Mouse (Mus musculus) embryonic fibroblast, embryonic 13.5 days (primary cell): ENCODE results near the gene St6galnac4. TPM values are rescaled to one million over a fixed set of nuclear protein-coding genes. Genes with fewer than 3 reads are reported as not detected.

Source experiments
- H3K27ac ChIP-seq: 2 replicates; pipeline ENCODE4 v1.5.1; 2012; ENCODE audit warnings: low read length, control low read depth, inconsistent platforms; ENCODE audit not compliant: insufficient read depth
- H3K4me1 ChIP-seq: 2 replicates; pipeline ENCODE4 v1.6.1; 2011; ENCODE audit warnings: low read length; ENCODE audit not compliant: control insufficient read depth, insufficient read depth
- H3K4me3 ChIP-seq: 2 replicates; pipeline ENCODE4 v1.5.1; 2011; ENCODE audit warnings: mild to moderate bottlenecking, control low read depth, low read length; ENCODE audit not compliant: insufficient read depth
- CTCF ChIP-seq: IDR thresholded peaks from 2 replicates; pipeline ENCODE4 v1.5.1; 2011; ENCODE audit warnings: mild to moderate bottlenecking, control low read depth, low read length, moderate library complexity, borderline replicate concordance; ENCODE audit not compliant: insufficient read depth
- POLR2A ChIP-seq: IDR thresholded peaks from 2 replicates; pipeline ENCODE4 v1.6.1; 2011; ENCODE audit warnings: low read depth, mild to moderate bottlenecking, control low read depth, low read length, moderate library complexity
- polyA plus RNA-seq: library from polyadenylated mRNA; stranded (reverse); fragments of >200 nt; gene quantifications from 2 replicates; pipeline ENCODE4 v1.2.4, GENCODE M21; 2011; ENCODE audit warnings: low read depth; ENCODE audit not compliant: missing spikeins, insufficient read length

Gene St6galnac4
- polyA plus RNA-seq, 1 experiment = 20.4 TPM

DNA sequence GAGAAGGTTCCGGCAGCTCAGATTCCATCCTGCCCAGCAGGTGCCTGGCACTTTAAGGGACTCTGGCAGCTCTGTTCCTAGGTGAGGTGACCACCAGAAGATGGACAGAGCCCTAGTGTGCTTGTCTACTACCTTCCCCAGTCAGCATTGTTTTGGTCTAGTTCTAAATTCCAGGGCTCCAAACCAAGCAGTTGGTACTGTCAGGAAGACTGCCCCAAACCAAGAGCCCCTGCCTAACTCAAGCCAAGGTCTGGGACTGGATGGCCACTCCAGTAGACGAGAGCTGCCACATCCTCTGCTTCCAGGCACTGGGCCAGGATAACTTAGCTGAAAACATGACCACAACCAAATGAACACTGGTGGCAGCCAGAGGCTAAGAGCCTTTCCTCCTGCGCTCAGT, 18.0 kb upstream of the St6galnac4 start:
- TF ChIP-seq CTCF (no peak), POLR2A (no peak)
- H3K4me3 ChIP-seq = no peak overlapping the region
- H3K27ac ChIP-seq = no peak overlapping the region
- H3K4me1 ChIP-seq = no peaks in the 10 kb centered on the region

DNA sequence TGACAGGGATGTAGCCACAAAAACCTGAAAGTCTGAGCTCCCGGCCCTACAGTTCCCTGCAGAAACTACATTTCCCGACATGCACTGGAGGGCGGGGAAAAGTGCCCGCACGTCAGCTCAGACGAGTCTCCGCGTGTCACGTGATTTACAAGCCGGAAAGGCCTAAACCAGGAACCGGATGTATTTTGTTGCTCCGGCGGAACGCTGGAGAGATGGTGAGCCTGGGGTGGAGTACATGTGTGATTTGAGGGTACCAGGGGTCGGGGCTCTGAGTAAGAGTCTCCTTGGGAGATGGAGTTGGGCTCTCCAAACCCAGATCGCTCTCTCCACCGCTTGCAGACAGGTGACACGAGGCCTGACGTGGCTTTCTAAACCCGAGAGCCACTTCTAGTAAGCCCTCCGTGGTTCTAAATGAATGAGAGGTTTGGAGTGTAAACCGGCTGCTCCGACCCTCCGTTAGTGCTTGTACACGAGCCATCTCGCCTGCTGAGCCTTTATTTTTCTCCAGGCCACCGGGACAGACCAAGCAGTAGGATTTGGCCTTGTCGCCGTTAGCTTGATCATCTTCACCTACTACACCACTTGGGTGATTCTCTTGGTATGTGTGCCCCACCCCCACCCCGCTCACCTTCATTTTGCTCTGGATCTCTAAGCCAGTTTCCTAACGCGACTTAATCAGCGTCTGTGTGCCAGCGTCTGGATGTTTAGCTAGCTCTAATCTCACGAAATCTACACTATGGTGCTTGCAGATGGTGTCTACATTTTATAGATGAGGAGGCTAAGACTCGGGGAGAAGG, 16.0 kb upstream of the St6galnac4 start, which contains the start of gene Dpm2:
Dpm2 (plus strand) TSS at position 161 of the 797 bp plus-strand sequence.
- TF ChIP-seq CTCF = no peak
- peak; percentile 97 for TF ChIP-seq POLR2A
- H3K4me1 ChIP-seq = no peaks in the 10 kb centered on the region
- no peak within 1 kb of the TSS; the same call in 1 of the 2 replicates for H3K27ac ChIP-seq
- H3K4me3 ChIP-seq = peak within 1 kb of the TSS; percentile 88

DNA sequence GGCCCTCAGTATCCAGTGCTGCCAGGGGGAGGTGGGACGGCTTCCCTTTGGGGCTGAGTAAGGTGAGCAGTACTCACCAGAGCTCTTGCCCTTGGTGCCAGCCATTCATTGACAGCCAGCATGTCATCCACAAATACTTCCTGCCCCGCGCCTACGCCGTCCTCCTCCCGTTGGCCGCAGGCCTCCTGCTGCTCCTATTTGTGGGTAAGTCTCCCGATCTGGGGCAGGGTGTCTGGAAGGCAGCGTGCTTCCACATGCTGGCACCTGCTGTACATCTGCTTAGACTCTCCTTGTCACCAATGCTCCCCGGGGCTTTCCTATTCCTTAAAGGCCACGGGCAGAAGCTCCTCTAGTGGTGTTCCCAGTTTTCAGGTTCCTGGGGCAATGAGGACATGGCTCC, 14.7 kb upstream of the St6galnac4 start:
- H3K4me1 ChIP-seq = no peaks in the 10 kb centered on the region
- TF ChIP-seq POLR2A (no peak), CTCF (no peak)
- no peak overlapping the region for H3K4me3 ChIP-seq

DNA sequence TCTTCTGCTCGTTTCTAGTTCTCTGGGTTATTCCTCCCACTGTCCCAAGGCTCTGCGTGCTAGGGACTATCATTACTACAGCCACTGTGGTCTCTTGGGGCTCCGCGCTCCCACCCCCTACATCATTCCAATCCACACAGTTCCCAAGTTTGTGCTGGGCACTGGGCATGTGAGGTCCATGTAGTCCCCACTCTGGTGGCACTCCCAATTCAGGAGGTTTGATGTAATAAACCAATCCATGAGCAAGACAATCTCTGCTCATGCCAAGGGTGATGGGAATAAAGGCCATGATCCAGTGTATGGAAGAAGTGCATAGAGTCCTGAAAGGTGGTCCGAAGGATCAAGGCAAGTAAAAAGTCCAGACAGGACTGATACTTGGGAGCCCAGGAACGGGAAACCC, 12.4 kb upstream of the St6galnac4 start, which contains the start of gene Pip5kl1:
Pip5kl1 (plus strand) TSS at position 301 of the 400 bp plus-strand sequence.
- Histone ChIP-seq H3K27ac (no peak within 1 kb of the TSS), H3K4me3 (peak within 1 kb of the TSS; percentile 30), H3K4me1 (no peaks in the 10 kb centered on the region)
- TF ChIP-seq POLR2A (no peak; the same call in 1 of the 2 replicates), CTCF (no peak)

More for the DNA sequence above, 14.7 kb upstream of the St6galnac4 start:
- H3K27ac ChIP-seq = no peak overlapping the region

DNA sequence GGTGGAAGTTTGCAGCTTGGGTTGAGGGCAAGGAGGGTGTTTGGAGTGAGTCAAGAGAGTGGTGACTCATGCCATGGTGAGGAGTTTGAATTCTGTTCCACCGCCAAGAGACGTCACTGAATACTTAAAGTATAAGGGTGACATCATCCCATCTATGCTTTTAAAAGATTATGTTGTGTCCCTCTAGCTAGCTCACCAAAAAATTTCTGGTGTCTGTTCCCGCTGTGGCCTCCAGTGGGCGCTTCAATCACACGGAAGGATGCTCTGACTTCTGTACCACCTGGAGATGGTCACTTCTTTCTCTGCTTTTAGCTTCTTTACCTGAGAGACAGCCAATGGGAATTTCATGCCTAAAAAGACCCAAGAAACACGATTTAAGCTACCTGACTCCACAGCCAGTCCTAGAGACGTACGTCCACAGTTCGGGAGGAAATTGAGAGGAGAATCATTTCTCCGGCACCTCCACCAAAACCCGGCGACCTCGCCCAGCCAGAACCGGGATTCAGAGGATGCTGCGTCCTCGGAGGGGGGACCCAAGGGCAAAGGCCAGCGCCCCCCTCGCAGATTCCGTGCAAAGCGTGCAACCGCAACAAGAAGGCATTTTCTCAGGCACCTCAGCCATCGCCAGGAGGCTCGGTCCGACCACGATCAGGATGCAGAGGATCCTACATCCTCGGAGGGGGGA, 11.9 kb upstream of the St6galnac4 start:
- TF ChIP-seq POLR2A (no peak; the same call in 1 of the 2 replicates), CTCF (0 out of 2 replicates have a peak, but pooled peaks have one; percentile 23)
- Histone ChIP-seq H3K4me1 (no peaks in the 10 kb centered on the region), H3K4me3 (peak overlapping the region; percentile 30), H3K27ac (no peak overlapping the region)

DNA sequence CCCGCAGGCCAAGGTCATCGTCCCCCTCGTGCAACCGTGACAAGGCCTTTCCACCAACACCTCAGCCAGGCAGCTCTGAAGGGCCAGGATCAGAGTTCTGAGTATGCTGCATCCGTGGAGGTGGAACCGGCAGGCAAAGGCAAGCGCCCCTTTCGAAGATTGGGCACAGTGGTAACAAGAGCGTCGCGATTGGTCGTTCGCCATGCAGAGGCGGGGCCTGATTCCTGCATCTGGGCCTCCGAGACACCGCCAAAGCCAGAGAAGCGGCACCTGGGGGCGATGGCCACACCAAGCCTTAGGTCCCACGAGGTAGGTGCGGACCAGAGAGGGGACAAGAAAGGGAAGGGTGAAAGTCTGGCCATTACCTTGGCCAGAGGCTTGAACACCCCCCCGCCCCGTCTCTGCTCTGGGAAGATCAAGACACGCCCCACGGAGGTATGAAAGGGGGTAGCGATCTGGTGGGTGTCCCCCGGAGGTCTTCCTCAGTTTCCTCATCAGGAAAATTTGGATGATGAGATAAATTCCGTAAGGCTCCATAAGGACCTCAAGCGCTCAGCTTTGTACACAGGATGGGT, 11.2 kb upstream of the St6galnac4 start, which contains the start of gene 9430097D07Rik:
9430097D07Rik (minus strand) TSS at position 99 of the 575 bp plus-strand sequence.
- TF ChIP-seq POLR2A (no peak), CTCF (no peak)
- Histone ChIP-seq H3K4me1 (no peaks in the 10 kb centered on the region), H3K4me3 (peak within 1 kb of the TSS; percentile 30), H3K27ac (no peak within 1 kb of the TSS)

DNA sequence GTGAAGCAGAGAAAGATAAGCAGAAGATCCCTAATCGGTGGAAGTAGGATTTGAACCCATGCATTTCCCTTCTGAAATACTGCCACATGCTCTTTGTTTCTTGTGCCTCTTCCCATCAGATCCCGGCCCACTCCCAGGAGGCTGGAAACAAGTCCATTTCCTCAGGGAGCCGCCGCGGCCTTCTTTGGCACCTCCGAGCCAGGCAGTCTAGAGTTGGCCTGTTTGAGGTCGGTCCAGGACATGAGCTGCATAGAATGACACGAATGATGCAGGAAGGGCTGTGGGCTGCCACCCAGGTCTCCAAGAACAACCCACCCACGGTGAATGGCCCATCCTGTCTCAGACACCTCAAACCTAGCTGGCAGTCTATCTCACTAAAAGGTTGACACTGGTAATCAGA, 10.4 kb upstream of the St6galnac4 start:
- TF ChIP-seq CTCF (no peak), POLR2A (no peak)
- Histone ChIP-seq H3K4me1 (no peaks in the 10 kb centered on the region), H3K4me3 (no peak overlapping the region), H3K27ac (no peak overlapping the region)

DNA sequence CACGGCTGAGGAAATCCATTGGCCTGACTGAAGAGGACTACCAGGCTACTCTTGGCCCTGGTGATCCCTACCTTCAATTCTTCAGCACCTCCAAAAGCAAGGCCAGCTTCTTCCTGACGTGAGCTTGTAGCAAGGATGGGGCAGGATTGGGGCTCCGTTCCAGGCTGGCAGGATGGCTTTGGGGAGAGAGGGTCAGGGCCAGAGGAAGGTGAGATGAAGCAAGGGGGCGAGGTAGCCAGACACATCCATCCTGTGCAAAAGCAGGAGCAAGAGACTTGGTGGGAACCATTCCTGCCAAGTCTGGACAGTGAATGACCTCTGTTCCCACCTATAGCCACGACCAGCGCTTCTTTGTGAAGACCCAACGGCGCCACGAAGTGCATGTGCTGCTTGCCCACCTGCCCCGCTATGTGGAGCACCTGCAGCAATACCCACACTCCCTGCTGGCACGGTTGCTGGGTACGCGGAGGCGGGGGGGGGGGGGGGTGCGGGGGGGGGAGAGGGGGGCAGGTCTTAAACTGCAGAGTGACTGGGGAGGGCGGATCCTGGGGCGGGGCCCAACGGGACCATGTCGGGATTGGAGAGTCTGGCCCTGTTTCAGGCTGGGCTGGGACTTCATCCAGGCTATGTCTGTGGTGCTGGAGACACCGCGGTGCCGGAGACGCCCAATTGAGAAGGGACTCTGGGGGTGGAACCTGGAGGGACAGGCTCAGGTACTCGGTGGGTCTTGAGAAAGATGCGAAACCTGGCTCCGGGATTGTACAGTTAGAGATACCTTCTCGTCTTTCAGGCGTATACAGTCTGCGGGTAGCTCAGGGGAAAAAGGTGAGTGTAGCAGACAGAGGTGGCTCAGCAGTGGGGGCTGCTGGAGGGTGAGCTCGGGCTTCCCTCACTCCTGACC, 8.5 kb upstream of the St6galnac4 start:
- Histone ChIP-seq H3K4me1 (no peaks in the 10 kb centered on the region), H3K4me3 (no peak overlapping the region), H3K27ac (no peak overlapping the region)
- no peak for TF ChIP-seq CTCF
- TF ChIP-seq POLR2A = no peak

DNA sequence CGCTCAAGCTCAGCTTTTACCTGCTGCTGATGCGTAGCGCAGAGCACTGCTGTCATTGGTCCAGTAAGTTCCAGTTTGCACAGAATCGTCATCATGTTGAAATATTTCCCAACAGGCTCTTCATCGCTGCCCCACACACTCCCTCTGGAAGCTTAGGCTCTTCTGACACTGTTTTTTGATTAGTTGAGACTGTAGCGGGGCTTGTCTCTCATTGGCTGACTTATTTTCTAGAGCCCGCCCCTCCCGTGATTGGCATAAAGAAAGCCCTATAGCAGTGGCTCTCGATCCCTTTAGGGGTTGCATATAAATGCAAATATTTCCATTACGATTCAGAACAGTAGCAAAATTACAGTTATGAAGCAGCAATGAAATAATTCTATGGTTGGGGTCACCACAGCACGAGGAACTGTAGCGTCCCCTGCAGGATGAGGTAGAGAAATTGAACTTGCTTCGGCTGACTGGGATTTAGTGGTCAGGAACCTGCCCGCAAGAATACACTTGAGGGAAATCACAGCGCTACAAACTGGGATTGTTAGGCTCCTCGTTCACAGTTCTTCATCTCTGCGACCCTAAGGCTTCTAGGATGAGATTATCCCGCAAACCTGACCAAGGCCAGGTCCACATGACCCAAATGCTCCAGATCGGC, 5.3 kb upstream of the St6galnac4 start:
- H3K27ac ChIP-seq = no peak overlapping the region
- peaks cover 2% of the 10 kb centered on the region; the same call in 1 of the 2 replicates for H3K4me1 ChIP-seq
- H3K4me3 ChIP-seq = no peak overlapping the region
- TF ChIP-seq CTCF = no peak
- TF ChIP-seq POLR2A = no peak
